Mouse (Mus musculus) heart, postnatal 4 days (tissue): ENCODE results near the gene Trappc2l. TPM values are rescaled to one million over a fixed set of nuclear protein-coding genes. Genes with fewer than 3 reads are reported as not detected.
"Not testable (repeated sequence)": the region's sequence is repeated elsewhere in the genome, so short reads cannot be mapped to it uniquely, and the experiment has no call there.

Source experiments
- DNase-seq: peaks from one replicate; pipeline ENCODE4 v3.0.0; 2021
- total RNA-seq, 2 experiments: library from RNA; stranded (reverse); gene quantifications; 2 replicates each; pipeline ENCODE4 v1.2.3; 2021

Gene Trappc2l
- total RNA-seq, 2 experiments from 2014 or later: 48.7 to 56.3 TPM

DNA sequence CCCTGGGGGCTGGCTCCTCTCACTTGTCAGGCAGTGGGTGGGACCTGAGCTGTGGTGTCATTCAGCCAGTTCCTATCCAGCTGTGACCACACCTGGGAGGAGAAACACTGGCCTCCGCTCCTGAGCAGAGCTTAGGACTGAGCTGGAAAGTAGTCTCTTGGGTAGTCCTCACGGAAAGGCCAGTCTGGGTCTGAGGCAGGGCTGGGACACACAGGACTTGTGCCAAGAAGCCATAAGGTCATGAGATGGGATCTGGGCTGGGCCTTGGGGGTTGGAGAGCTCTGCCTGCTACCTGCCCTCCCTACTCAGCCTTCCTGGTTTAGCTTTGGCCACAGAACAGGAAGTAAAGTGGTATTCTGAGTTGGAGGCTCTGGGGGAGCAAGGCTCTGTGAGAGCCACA is 15.5 kb downstream of the Trappc2l start:
- no peak for DNase-seq

DNA sequence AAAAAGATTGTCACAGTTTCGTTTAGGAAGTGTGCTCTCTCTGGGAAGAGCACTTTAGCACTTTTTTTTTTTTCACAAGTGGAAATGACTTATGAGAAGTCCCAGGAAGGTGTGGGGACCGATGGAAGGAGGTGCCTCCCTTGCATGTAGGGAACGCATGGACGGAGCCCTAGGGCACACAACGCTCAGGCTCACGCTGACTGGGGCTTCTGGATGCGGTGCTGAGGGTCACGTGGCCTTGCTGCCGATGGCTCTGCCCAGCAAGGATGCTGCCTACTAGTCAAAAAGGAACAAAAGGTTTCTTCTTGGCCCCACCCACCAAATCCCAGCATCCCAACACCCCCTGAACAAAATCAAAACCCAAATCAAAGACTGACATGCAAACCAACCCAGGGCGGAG is 17.9 kb downstream of the Trappc2l start:
- DNase-seq: no peak

DNA sequence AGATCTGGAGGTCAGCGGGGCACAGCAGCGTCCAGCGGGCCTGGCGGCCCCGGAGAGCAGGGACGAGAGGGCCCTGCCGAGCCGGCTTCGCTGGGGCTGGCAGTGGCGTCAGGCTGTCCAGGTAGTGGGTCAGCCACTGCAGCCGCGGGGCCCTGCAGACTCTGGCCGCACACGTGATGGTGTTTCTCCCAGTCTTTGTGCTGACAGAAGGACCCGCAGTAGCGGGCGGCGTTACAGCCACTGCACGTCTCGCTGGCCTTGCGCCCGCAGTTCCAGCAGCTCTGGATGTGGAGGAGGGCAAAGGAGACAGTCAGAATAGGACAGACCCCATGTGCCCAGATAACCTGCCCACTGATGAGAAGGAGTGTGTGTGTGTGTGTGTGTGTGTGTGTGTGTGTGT is 19.3 kb downstream of the Trappc2l start:
- DNase-seq: peak; percentile 43

DNA sequence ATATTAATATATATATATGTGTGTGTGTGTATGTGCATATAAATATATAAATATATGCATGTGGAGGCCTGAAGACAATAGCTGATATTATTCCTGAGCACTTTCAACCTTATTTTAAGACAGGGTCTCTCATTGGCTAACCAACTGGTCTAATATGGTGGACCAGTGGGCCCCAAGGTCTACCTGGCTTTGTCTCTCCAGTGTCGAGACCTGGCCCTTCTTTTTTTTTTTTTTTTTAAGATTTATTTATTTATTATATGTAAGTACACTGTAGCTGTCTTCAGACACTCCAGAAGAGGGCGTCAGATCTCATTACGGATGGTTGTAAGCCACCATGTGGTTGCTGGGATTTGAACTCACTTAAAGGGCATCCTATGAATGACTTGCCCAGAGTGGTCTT is 20.7 kb downstream of the Trappc2l start:
- DNase-seq: not testable (repeated sequence)

DNA sequence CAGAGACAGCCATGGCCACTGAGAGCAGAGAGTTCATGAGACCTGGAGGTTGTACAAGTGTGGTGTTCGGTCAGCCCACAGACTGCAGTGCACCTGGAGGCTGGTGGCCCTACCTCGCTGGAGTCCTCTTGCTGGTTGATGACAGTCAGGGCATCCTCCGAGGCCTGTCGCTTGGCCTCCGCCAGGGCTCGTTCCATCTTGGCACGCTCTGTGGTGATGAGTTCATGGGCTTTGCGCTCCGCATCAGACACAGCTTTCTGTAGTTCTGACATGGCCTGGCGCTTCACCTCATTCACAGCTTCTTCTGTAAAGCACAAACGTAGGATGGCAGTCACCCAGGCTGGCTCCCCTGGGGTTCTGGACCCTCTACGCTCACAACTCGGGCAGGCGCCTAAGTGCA is 21.8 kb downstream of the Trappc2l start:
- DNase-seq: no peak

DNA sequence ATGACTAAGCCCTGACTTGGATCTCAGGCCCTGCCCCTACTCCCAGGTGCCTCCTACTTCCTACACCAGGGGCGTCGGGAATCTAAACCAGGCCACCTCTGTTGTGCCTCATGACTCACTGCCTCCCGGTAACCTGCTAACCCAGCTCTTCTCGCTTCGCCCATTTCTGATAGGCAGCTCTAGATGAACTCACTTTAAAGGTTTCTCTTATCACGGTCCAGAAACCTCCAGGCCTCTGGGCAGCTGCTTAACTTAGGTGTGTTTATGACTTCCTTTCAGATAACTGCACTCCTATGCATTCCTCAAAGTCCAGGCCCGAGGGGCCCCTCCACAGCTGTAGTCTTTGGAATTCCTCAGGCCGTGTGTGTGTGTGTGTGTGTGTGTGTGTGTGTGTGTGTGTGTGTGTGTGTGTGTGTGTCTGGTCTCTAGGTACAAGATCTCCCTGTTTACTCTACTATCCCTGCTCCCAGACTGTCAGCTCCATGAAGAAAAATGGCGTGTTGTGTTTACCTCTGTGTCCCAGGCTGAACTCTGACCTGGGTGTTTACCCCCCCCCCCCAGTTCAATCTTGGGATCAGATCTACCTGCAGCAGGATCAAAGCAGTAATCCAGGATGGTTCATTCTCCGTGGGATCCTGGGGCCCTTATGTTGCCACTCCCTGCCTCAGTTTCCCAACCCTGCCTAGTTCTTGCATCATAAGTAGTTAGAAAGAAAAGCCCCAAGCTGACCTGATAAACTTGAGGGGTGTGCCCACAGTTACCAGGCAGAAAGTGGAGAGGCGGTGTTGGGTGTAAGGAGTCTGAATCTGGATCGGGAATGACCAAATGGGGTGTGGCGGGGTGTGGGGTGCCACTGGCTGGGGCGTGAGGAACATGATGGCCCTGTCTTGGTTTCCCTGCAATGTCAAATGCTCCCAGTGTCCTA is 24.7 kb downstream of the Trappc2l start:
- DNase-seq: no peak

DNA sequence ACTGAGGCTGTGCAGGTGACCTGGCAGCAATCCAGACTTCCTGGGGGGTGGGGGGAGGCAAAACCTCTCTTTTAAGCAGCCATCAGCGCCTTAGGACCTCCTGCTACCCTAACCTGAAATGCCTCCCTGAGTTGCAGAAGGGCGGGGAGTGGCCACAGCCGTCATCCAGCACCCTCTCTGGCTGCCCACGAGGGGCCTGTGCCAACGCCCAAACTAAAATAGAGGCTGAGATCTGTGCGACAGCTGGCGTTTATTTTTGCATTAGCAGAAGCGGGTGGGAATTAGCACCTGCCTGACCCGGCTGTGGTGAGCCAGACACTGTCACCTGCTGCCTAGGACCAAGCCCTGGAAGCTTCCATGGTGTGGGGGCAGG is 25.3 kb downstream of the Trappc2l start:
- DNase-seq: peak; percentile 73

DNA sequence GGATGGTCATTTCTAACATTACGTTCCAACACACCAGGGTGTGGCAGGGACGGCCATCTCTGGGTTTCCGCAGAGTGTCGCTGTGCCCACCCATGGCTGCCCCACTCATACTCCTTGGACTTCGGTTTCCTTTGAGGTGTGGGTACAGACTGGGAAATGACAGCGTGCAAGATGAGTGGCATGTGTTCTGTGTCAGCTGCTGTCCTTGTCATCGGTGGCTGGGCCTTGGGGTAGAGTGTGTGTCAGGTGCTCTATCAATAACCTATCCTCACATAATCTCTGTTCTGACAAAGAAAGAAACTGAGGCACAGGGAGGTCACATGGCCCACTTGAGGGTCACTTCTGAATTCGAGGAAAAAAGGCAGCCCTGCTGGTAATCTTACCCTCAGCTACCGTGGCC is 25.8 kb downstream of the Trappc2l start:
- DNase-seq: no peak

DNA sequence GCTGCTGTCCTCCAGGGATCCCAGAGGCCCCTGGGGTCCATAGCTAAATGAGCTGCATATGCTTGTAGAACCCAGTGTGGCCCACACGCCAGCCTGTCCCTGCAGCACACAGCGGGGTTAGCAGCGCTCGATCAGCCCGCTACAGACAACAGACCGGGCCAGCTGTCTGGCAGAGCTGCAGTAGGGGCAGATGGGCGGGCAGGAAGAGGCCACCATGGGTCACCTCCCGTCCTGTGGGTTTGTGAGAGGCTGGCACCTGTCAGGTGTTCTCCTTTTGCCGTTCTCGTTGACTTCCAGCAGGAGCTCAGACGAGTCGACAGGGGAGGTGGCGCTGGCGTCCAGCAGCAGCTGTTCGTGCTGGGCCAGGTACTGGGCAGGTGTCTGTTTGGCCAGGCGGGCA is 27.2 kb downstream of the Trappc2l start:
- no peak for DNase-seq

DNA sequence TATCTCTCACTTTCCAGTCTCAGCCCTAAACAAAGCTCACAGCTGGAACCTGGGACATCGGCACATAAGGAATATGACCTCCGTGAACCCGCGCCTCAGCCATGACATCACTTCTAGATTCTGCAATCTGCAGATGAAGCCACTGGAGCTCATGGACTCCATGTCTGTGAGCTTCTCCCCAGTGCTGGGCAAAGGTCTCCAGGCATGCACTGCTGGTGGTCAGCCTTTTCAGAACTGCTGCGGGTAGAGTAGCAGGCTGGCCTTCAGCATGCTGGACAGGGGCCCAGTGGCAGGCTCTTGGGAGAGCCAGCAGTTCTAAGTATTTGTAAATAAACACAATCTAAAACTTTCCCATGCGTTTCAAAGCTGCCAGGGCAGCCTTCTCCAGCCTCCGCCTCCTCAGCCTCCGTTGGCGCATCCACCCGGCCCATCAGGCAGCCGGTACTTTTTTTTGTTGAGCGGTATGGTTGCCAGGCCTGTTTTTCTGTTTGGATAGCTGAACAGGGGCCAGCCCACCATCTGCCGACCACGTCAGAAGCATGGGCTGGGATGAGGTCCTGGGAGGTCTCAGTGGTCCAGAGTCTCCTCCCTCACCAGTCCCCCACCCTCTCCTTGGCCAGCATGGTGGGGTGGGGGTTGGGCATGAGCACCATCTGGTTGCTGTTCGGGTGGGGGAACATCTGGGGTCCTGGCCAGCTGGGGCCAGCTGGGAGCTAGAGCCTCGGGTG is 28.2 kb downstream of the Trappc2l start:
- DNase-seq: peak; percentile 80

DNA sequence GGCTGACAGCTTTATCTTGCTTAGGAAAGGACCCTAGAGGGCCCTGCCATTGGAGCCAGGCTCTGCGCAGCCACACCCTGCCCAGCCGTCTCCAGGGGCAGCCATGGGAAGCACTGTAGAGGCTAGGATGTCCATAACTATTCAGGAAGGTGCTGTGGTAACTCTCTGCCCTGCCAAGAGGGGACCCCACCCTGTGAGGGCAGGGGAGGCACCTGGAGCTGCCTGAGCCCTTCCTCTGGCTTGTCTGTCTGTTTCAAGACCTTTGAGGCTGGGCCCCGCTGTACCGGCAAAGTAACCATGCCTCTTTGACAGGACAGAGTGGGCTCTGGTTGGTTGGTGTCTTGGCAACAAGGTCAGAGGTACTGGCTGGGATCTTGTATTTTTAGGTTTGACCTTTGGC is 29.4 kb downstream of the Trappc2l start:
- no peak for DNase-seq

DNA sequence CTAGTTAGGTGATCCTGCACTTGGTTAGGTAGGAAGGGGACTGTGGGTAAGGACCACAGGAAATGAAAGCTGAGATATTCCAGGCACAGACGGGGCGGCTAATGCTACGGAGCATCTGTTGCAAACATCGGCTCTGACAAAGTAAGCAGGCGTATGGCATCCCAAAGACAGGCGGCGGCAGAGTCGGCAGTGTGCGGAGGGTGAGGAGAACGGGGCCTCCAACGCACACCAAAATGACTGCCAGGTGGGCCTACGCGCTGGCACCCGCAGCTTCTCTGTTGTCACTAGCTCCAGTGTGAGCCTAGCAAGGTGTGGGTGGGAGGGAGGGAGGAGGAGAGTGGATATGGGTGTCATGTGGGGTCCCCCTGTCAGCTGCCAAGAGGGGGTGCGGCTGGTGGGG is 30.0 kb downstream of the Trappc2l start:
- DNase-seq: no peak

DNA sequence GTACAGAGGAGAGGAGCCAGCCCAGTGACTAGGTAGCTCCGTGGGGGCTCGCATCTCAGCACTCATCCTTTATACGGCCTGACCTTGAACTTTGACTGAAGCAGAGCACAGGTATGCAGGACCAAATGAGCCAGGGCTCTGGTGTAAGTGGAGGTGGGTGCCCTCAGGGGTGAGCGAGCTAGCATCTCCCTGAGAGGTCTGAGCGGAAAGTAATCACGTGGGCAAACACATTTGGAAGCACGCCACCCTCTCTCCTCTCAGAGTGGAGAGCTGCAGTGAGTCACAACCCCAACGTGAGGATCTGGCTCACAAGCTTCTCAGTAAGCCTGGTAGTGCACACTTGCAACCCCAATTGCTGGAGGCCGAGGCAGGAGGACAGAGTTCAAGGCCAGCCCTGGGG is 30.6 kb downstream of the Trappc2l start:
- DNase-seq: peak; percentile 81

DNA sequence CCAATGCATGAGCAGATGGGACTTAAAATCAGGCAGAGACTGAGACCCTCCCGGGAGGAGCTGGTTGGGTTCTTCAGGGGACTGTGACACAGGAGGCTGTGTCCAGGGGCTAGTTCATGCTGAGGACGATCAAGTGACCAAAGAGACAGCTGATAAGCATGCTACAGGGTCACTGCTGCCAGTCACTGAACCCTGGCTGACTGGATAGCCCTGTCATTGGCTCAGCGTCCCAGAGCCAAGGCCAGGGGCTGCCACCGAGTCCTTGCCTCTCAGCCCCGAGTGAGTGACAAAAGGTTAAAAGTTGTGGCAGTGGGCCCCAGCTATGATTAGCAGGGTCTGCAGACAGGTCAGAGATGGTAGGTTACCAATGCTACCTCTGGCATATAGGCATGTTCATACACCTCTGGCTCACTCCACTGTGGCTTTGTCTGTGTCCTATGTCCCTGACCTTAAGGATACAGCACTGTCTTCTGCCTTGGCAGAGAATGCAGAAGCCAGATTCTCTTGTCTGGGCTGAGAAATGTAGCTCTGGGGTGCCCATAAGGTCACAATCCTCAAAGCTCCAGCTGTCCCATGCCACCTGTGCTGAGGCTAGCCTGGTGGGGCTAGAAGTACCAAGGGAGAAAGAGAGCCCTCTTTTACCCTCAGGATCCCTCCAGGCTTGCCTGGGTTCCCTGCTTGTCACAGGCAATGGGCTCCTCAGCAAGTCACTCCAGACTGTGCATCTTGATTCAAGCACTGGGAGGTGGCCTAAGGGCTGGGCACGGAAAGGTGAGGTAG is 32.9 kb downstream of the Trappc2l start:
- DNase-seq: no peak

DNA sequence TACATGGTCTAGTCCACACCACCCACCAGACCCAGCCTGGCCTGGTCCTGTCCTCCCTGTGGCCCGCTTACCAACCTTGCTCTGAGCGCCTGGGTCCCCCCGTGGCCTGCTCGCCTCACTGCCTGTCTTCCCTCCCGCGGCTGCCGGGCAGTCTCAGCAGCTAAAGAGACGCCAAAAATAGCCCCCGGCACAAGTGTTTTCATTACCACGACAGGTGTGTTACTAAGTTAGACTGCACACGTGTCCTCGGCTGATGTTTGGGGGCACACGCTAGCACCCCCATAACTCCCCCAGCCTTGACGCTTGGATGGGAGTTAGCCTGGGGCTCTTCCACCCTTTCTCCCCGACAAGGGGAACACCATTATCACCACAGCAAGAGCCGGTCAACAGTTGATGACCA is 34.9 kb downstream of the Trappc2l start:
- DNase-seq: no peak

DNA sequence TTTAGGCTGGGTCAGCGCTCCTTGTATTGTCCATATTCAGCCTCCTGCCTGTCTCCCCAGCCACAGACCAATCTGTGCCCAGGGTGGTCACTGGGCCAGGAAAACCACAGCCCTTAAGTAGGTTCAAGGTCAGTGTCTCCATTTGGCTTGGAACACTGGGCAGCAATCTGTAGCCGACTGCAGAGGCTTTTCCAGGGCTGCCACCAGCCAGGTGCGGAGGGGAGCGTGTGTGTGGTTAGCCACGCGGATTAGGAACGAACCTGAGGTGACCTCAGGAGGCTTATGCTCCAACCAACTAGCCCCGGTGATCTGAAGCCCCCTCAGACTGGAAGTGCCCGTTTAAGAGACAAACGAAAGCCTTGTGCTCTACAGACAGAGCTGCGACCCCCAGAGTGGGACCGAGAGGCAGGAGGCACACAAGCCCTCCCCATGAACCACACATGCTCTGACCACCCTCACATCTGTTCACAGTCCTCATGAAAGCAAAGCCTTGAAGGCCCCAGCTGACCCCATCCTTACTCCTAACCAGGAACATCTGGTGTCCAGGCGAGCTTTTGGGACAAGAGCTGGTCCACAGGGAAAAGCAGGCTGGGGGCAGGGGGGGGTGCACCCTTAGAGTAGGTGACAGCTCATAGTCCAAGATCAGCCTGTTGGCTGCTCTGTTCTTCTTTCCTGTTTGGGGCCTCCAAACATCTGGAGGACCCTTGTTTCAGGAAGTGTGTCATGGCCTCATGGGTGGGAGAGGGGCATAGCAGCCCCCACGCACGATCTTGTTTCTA is 36.9 kb downstream of the Trappc2l start:
- no peak for DNase-seq

DNA sequence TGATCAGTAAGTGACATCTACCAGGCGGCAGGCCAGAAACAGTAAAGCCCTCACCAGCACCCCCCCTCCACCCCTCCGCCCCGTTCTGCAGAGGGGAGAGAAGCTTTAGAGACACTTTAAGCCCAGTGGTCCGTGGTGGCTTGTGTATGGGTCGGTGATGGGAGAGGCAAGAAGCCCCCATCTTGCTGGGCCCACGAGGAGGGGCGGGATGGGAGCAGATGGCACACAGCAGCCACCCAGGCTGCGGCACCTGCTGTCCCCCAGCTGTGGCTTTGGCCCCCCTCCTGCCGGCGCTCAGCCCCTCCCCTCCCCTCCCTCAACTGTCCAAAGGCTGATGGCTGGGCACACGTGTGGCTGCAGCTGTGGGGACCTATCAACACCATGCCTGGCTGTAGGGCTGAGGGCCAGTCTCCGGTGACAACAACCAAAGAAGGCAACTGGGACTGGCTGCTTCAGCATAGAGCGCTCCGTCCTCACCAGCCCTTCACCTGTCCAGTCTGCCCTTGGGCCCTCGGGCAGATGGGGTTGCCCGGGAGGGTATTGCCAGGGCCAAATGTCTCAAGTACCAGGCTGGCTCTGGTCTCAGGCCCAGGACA is 40.0 kb downstream of the Trappc2l start:
- peak; percentile 40 for DNase-seq

DNA sequence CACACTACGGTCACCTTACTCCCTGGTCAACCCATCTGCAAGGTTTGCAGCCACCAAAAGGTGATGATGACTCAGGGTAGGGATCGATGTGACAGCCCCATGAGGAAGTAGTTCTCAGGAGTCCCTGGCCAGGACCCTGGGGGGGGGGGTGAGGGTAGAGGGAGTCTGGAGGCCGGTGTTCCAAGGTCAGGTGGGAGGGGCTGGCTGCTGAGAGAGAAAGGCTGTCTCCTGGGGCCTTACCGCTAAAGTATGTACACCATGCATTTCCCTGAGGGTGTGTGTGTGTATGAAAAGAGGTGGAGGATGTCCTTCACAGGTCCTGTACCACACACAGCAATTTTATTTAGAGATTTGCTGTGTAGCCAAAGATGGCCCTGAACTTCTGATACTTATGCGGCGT is 41.2 kb downstream of the Trappc2l start:
- no peak for DNase-seq

DNA sequence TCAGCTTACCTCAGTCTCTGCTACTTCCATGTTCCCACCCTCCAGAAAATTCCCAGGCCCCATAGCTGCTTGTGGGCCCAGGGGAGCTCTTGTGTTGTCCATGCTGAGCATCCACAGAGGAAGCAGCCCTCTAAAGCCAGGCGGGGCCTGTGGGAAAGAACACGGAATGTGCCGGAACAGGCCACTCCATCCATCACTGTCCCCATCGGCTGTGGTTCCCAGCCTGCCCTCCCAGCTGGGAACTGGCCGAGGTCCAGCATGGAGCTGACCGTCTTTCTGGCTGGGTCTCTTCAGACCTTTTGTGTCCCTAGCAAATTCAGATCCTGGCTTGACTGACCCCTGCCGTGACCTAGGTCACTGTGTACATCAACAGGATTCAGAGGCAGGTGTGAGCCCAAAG is 43.3 kb downstream of the Trappc2l start:
- peak; percentile 66 for DNase-seq

DNA sequence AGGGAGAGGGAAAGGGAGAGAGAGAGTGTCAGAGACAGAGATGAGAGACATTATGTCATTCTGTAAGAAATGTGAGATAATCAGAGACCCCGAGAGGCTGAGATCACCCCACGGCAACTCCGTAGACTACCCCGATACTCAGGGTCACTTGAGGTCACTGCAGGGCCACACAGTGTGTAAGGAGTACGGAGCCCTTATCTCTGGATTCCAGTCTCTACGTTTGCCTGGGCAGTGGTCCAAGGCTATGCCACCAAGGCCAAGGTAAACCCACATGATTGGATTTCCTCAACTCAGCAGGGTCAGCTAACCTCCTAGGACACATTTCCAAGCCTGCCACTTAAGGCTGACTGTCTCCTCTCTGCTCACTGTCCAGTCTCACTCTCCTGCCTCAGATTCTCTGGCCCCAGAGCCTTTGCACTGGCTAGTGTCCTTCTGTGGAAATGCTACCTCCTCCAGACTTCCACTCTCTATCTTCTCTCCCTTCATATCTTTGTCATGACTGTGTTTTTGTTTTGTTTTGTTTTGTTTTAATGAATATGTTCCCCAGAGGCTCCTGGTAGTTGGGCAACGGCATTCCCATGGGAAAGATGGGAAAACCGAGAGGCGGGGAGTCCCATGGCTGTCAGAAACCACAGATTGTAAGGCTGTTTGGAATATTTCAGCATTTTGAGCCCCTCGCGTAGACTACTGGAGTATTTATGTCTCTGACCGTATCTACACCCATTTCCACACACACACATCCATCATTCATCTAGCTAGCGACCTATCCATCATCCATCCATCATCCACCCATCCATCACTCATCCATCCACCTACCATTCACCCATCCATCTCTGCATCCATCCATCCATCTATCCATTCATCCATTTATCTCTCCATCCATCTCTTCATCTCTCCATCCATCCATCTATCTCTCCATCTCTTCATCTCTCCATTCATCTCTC is 44.9 kb downstream of the Trappc2l start:
- peak; percentile 81 for DNase-seq
